Mouse (Mus musculus): ENCODE measurements at regions not wholly inside any gene's neighbourhood (a gene's known extent, or its start where the extent isn't known, plus 50 kb on each side); places are given as distances from the start of the nearest gene placed in this dataset.

- DNase-seq: peak; percentile 1 to 8
These were observed 288.8 kb upstream of the 4930550L24Rik start for GRCm38 (mm10) chrX:58620403-58620802.
